In genomic region chr11:77214755-77215154, GRCm38 (mm10) we compare ENCODE assay signal across 8 mouse cellular contexts. TPM values are rescaled to one million over a fixed set of nuclear protein-coding genes. Genes with fewer than 3 reads are reported as not detected.
A peak's percentile ranks its signal among the peaks of the same experiment; 100 is the strongest.
DNase-seq lines count a peak whose midpoint lies in the region; ATAC-seq and TF ChIP-seq lines count a peak whose summit lies in the region.

No protein-coding gene starts in this region.

- no peaks in the 10 kb centered on the region for H3K36me3 ChIP-seq in heart, embryonic 10.5 days
- H3K36me3 ChIP-seq in kidney, postnatal 0 days (ENCODE audit: insufficient read depth, low read length) = no peaks in the 10 kb centered on the region
- H3K36me3 ChIP-seq in liver, embryonic 12.5 days = no peaks in the 10 kb centered on the region

- 0 out of 2 replicates have a peak, but pooled peaks cover 3% of the 10 kb centered on the region for H3K4me1 ChIP-seq in heart, embryonic 10.5 days
- peaks cover 8% of the 10 kb centered on the region; the same call in 1 of the 2 replicates for H3K4me1 ChIP-seq in kidney, postnatal 0 days (replicated peaks; ENCODE audit: insufficient read depth, low read length)
- H3K4me1 ChIP-seq in liver, embryonic 12.5 days = peaks cover 32% of the 10 kb centered on the region

- 0 out of 2 replicates have a peak overlapping the region, but pooled peaks have one; percentile 70 for H3K4me2 ChIP-seq in kidney, postnatal 0 days (ENCODE audit: low read length)
- H3K4me2 ChIP-seq in liver, embryonic 12.5 days = peak overlapping the region; percentile 95

- no peak overlapping the region for H3K27ac ChIP-seq in heart, embryonic 10.5 days
- no peak overlapping the region for H3K27ac ChIP-seq in kidney, postnatal 0 days
- H3K27ac ChIP-seq in liver, embryonic 12.5 days = no peak overlapping the region

- no peaks in the 10 kb centered on the region for H3K27me3 ChIP-seq in heart, embryonic 10.5 days (ENCODE audit: insufficient read depth, poor library complexity, severe bottlenecking)
- no peaks in the 10 kb centered on the region for H3K27me3 ChIP-seq in kidney, postnatal 0 days (ENCODE audit: insufficient read depth, low read length)
- H3K27me3 ChIP-seq in liver, embryonic 12.5 days (replicated peaks) = no peaks in the 10 kb centered on the region

- peak; percentile 12 for DNase-seq in adrenal gland, postnatal 25 days
- peak; percentile 82 for DNase-seq in heart, embryonic 10.5 days (ENCODE audit: low spot score)
- DNase-seq in kidney, postnatal 0 days (ENCODE audit: low spot score) = peak; percentile 91
- DNase-seq in naive thymus-derived CD4-positive, alpha-beta T cell, adult 2 months (ENCODE audit: low read depth) = peak; percentile 82
- DNase-seq in spleen, postnatal 4 days (ENCODE audit: low spot score in 2 of 2) = peak; percentile 61 to 74

- peak; percentile 86 for TF ChIP-seq CTCF in kidney, postnatal 0 days (IDR thresholded peaks at IDR 0.05; ENCODE audit: low read depth)

- H3K9me3 ChIP-seq in heart, embryonic 10.5 days = no peaks in the 10 kb centered on the region
- no peaks in the 10 kb centered on the region for H3K9me3 ChIP-seq in kidney, postnatal 0 days (replicated peaks; ENCODE audit: low read length)
- H3K9me3 ChIP-seq in liver, embryonic 12.5 days (replicated peaks) = no peaks in the 10 kb centered on the region

- WGBS in heart, embryonic 10.5 days = 3% methylated on average over 1 of the region's 1 CpGs
- WGBS in kidney, postnatal 0 days = 3% methylated on average over 1 of the region's 1 CpGs
- WGBS in liver, embryonic 12.5 days (ENCODE audit: insufficient replicate concordance) = 0% methylated on average over 1 of the region's 1 CpGs

- peak; percentile 66 for ATAC-seq in CD4-positive, CD25-positive, alpha-beta regulatory T cell, adult 4 months
- peak; percentile 62; the same call in 1 of the 2 replicates for ATAC-seq in erythroblast, adult 5-6 weeks (replicated peaks; ENCODE audit: low FRiP score, poor library complexity, severe bottlenecking)
- no peak for ATAC-seq in kidney, postnatal 0 days (replicated peaks; ENCODE audit: low FRiP score, low read depth)
- peak; percentile 43; the same call in 1 of the 2 replicates for ATAC-seq in liver, embryonic 12.5 days

- H3K4me3 ChIP-seq in heart, embryonic 10.5 days = no peak overlapping the region
- H3K4me3 ChIP-seq in kidney, postnatal 0 days (replicated peaks; ENCODE audit: low read depth, low read length) = no peak overlapping the region
- no peak overlapping the region for H3K4me3 ChIP-seq in liver, embryonic 12.5 days

- no peak overlapping the region for H3K9ac ChIP-seq in kidney, postnatal 0 days (ENCODE audit: low read depth, low read length)
- H3K9ac ChIP-seq in liver, embryonic 12.5 days = no peak overlapping the region

RNA-seq across cellular contexts. Expression of gene Ssh2, which starts 1.3 kb away (rescaled TPM):
- 100 to 1,000 TPM in 1 of 2 experiments, 10 to 100 TPM in 1; 83.8 to 101 TPM for polyA plus RNA-seq in CD4-positive, CD25-positive, alpha-beta regulatory T cell, adult 4 months (2017; shearing (Covaris generic))
- 17.5 and 19.8 TPM in 2 replicates for total RNA-seq in adrenal gland, postnatal 25 days (2021)
- 10.8 and 16.7 TPM in 2 replicates for total RNA-seq in erythroblast, adult 5-6 weeks (2015; ENCODE audit: low replicate concordance)
- 10.9 and 20.6 TPM in 2 replicates for total RNA-seq in erythroblast, adult 5-6 weeks (2017; ENCODE audit: low replicate concordance)
- polyA plus RNA-seq in heart, embryonic 10.5 days (2016; fragmentation: Nextera tagmentation; extraction: Ambion mirVana) = 15.0 and 25.2 TPM in 2 replicates
- polyA plus RNA-seq in kidney, postnatal 0 days (2015; fragmentation: Nextera tagmentation; extraction: Ambion mirVana) = 3.9 and 4.6 TPM in 2 replicates
- polyA plus RNA-seq in liver, embryonic 12.5 days (2016; fragmentation: Nextera tagmentation; extraction: Ambion mirVana) = 6.8 and 7.9 TPM in 2 replicates

RNA-seq across cellular contexts. Expression of gene Efcab5, which starts 26.0 kb away (rescaled TPM):
- polyA plus RNA-seq in CD4-positive, CD25-positive, alpha-beta regulatory T cell, adult 4 months (2017; shearing (Covaris generic)) = under 1 TPM; 0.32 to 0.33 TPM
- 0.21 TPM in 1 of 2 replicates, not detected in the other for total RNA-seq in adrenal gland, postnatal 25 days (2021)
- total RNA-seq in erythroblast, adult 5-6 weeks (2015; ENCODE audit: low replicate concordance) = not detected in 2 replicates
- 1.3 and 1.8 TPM in 2 replicates for total RNA-seq in erythroblast, adult 5-6 weeks (2017; ENCODE audit: low replicate concordance)
- 0.28 and 0.34 TPM in 2 replicates for polyA plus RNA-seq in heart, embryonic 10.5 days (2016; fragmentation: Nextera tagmentation; extraction: Ambion mirVana)
- 0.34 and 0.37 TPM in 2 replicates for polyA plus RNA-seq in kidney, postnatal 0 days (2015; fragmentation: Nextera tagmentation; extraction: Ambion mirVana)
- polyA plus RNA-seq in liver, embryonic 12.5 days (2016; fragmentation: Nextera tagmentation; extraction: Ambion mirVana) = 0.11 and 0.17 TPM in 2 replicates

Comparison
In these comparisons a context has a peak if more than half of its experiments do, and no peak if none do; other contexts are left out.
1. DNase-seq: peak in every context shown above with its lines; median percentile 91 in kidney, postnatal 0 days; 82 in heart, embryonic 10.5 days; 82 in naive thymus-derived CD4-positive, alpha-beta T cell, adult 2 months; 68 in spleen, postnatal 4 days; 12 in adrenal gland, postnatal 25 days.